Mouse (Mus musculus) myocyte (in vitro differentiated cells): ENCODE results near the gene Pex7.

ENCODE experiments used
- CEBPB ChIP-seq: IDR thresholded peaks from 2 replicates; pipeline ENCODE4 v1.6.1; 2011; ENCODE audit warnings: mild to moderate bottlenecking, moderate library complexity; ENCODE audit not compliant: poor library complexity, insufficient read depth, severe bottlenecking
- E2F4 ChIP-seq: IDR thresholded peaks from one replicate; pipeline ENCODE4 v1.6.1; 2011; ENCODE audit warnings: mild to moderate bottlenecking, control low read depth, moderate library complexity; ENCODE audit not compliant: insufficient read depth
- MAX ChIP-seq: IDR thresholded peaks from one replicate; pipeline ENCODE4 v1.6.1; 2011; ENCODE audit warnings: low read depth, mild to moderate bottlenecking, control low read depth
- MYOD1 ChIP-seq, 3 experiments: IDR thresholded peaks; one replicate each; pipeline ENCODE4 v1.6.1; 2011; ENCODE audit warnings: control low read depth in 2 of 3, low read depth in 2 of 3, mild to moderate bottlenecking in 2 of 3, moderate library complexity in 1 of 3; ENCODE audit not compliant: insufficient read length in 2 of 3, control insufficient read depth in 1 of 3
- MYOG ChIP-seq, 3 experiments: IDR thresholded peaks; one replicate each; pipeline ENCODE4 v1.6.1; 2011; ENCODE audit warnings: control low read depth in 2 of 3, low read depth in 2 of 3, mild to moderate bottlenecking in 2 of 3; ENCODE audit not compliant: insufficient read length in 2 of 3, control insufficient read depth in 1 of 3, insufficient read depth in 1 of 3
- POLR2A ChIP-seq: IDR thresholded peaks from one replicate; pipeline ENCODE4 v1.6.1; 2011; ENCODE audit warnings: low read depth, mild to moderate bottlenecking, control low read depth, moderate library complexity; ENCODE audit not compliant: insufficient read length
- POLR2AphosphoS2 ChIP-seq: IDR thresholded peaks from one replicate; pipeline ENCODE4 v1.6.1; 2011; ENCODE audit warnings: low read depth, control low read depth; ENCODE audit not compliant: insufficient read length
- REST ChIP-seq: IDR thresholded peaks from one replicate; pipeline ENCODE4 v1.6.1; 2011; ENCODE audit warnings: mild to moderate bottlenecking, control low read depth, moderate library complexity; ENCODE audit not compliant: insufficient read depth, insufficient read length
- SRF ChIP-seq: IDR thresholded peaks from one replicate; pipeline ENCODE4 v1.6.1; 2011; ENCODE audit warnings: low read depth; ENCODE audit not compliant: control insufficient read depth, insufficient read length
- TCF12 ChIP-seq: IDR thresholded peaks from one replicate; pipeline ENCODE4 v1.6.1; 2011; ENCODE audit warnings: mild to moderate bottlenecking, control low read depth; ENCODE audit not compliant: poor library complexity, insufficient read depth, severe bottlenecking
- TCF3 ChIP-seq: IDR thresholded peaks from one replicate; pipeline ENCODE4 v1.6.1; 2011; ENCODE audit warnings: low read depth, control low read depth; ENCODE audit not compliant: insufficient read length
- USF1 ChIP-seq: IDR thresholded peaks from one replicate; pipeline ENCODE4 v1.6.1; 2011; ENCODE audit warnings: low read depth, mild to moderate bottlenecking, control low read depth, moderate library complexity

DNA sequence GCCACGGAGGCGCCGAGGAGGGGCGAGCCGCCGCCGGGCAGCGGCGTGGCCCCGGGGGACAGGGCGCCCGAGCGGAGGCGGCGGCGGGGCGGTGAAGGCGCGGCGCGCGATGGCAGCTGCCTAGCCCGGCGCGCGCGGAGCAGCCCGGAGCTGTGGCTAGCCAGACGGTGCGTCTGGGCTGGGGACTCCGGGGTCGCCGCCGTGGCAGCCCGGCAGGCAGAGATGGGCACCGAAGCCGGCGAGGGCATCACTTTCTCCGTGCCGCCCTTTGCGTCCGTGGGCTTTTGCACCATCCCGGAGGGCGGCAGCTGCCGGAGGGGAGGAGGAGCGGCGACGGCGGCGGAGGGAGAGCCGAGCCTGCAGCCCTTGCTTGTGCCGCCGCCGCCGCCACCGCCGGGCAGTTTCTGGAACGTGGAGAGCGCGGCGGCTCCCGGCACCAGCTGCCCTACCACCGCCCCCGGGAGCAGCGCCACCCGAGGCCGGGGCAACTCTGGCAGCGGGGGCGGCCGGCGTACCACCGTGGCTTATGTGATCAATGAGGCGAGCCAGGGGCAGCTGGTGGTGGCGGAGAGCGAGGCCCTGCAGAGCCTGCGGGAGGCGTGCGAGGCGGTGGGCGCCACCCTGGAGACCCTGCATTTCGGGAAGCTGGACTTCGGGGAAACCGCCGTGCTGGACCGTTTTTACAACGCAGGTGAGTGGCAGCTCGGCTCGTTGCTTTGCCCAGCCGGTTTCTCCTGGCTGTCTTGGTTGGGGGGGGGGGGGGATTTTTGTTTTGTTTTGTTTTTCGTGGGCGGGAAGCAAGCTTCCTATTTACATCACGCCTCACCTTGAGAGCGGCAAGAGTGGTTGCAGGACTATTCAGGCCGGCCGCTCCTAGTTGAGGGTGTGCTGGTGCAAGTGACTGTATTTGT lies 27.1 kb upstream of the Pex7 start, which contains the start of gene Map3k5:
- peak in 1 of 3 experiments; percentile 28 for TF ChIP-seq MYOG (IDR thresholded peaks at IDR 0.05; ENCODE audit: control insufficient read depth in 1 of 3, insufficient read depth in 1 of 3, insufficient read length in 2 of 3, low read depth in 2 of 3)
- TF ChIP-seq POLR2AphosphoS2: no peak
- TF ChIP-seq USF1: no peak
- no peak for TF ChIP-seq POLR2A
- no peak for TF ChIP-seq E2F4
- no peak for TF ChIP-seq MAX
- peak in 1 of 3 experiments; percentile 31 for TF ChIP-seq MYOD1 (IDR thresholded peaks at IDR 0.05; ENCODE audit: control insufficient read depth in 1 of 3, insufficient read length in 2 of 3, low read depth in 2 of 3)
- no peak for TF ChIP-seq TCF12
- TF ChIP-seq CEBPB: no peak
- no peak for TF ChIP-seq TCF3
- TF ChIP-seq SRF: no peak
- TF ChIP-seq REST: no peak
